Mouse (Mus musculus) midbrain, embryonic 16.5 days (tissue): ENCODE data around the gene Tet3. TPM values are rescaled to one million over a fixed set of nuclear protein-coding genes. Genes with fewer than 3 reads are reported as not detected.
"Not testable (repeated sequence)": the region's sequence is repeated elsewhere in the genome, so short reads cannot be mapped to it uniquely, and the experiment has no call there.

Experiments
- ATAC-seq: fragments of 200-750 bp; cut with Nextera tagmentation; 2 replicates; pipeline ENCODE4 v1.8.0; 2017; ENCODE audit warnings: moderate TSS enrichment
- H3K27ac ChIP-seq: fragments of 300-500 bp; sonication (generic); 2 replicates; pipeline ENCODE4 v1.5.1; 2014; ENCODE audit warnings: mild to moderate bottlenecking, low read length, mixed read lengths
- H3K27me3 ChIP-seq: fragments of 300-500 bp; sonication (generic); 2 replicates; pipeline ENCODE4 v1.6.1; 2014; ENCODE audit warnings: low read depth, low read length, mixed read lengths; ENCODE audit not compliant: control insufficient read depth, insufficient read depth
- H3K36me3 ChIP-seq: fragments of 300-500 bp; sonication (generic); 2 replicates; pipeline ENCODE4 v1.6.1; 2014; ENCODE audit warnings: mild to moderate bottlenecking, low read length, moderate library complexity, mixed read lengths; ENCODE audit not compliant: control insufficient read depth, insufficient read depth
- H3K4me1 ChIP-seq: fragments of 300-500 bp; sonication (generic); 2 replicates; pipeline ENCODE4 v1.6.1; 2014; ENCODE audit warnings: mild to moderate bottlenecking, low read length, mixed read lengths; ENCODE audit not compliant: control insufficient read depth, insufficient read depth
- H3K4me2 ChIP-seq: fragments of 300-500 bp; sonication (generic); 2 replicates; pipeline ENCODE4 v1.6.1; 2014; ENCODE audit warnings: mild to moderate bottlenecking, low read length, mixed read lengths
- H3K4me3 ChIP-seq: fragments of 300-500 bp; sonication (generic); 2 replicates; pipeline ENCODE4 v1.5.1; 2014; ENCODE audit warnings: low read depth, mild to moderate bottlenecking, low read length, moderate library complexity, mixed read lengths
- H3K9ac ChIP-seq: fragments of 300-500 bp; sonication (generic); 2 replicates; pipeline ENCODE4 v1.6.1; 2014; ENCODE audit warnings: low read depth, low read length, mixed read lengths
- H3K9me3 ChIP-seq: fragments of 300-500 bp; sonication (generic); replicated peaks from 2 replicates; pipeline ENCODE4 v1.6.1; 2014; ENCODE audit warnings: mild to moderate bottlenecking, low read length, mixed read lengths; ENCODE audit not compliant: control insufficient read depth, poor library complexity, severe bottlenecking
- WGBS: fragments of 180-500 bp; shearing (Covaris S2); extraction: QIAGEN DNeasy Blood & Tissue Kit; methylation state at CpG from one replicate; pipeline ENCODE4 v1.1.7; 2014; 5-methylcytosine and 5-hydroxymethylcytosine counted together
- polyA plus RNA-seq: library from polyadenylated mRNA; unstranded; fragments of >200 nt; fragmentation: Nextera tagmentation; extraction: Ambion mirVana; gene quantifications from 2 replicates; pipeline ENCODE4 v1.2.1, GENCODE M21; 2015

Gene Tet3
- polyA plus RNA-seq, 1 experiment from 2014 or later = 53.2 TPM

DNA sequence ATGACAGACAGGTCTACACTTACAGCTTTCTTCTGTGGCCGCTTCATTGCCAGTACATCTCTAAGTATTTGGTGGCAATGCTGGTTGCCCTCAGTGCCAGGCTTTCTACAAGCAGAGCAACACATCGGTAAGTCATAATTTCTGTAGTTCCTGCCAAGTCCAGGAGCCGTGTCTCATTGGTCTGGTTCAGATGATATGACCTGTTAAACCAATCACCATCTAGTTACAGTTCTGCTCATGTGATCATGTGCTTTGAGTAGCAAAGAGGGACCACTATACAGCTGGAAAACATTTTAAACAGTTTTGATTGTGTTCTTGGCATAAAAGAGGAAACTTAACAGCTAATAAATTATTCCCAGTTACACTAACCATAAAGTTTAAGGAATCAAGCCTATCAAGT is 111.0 kb downstream of the Tet3 start:
- no peaks in the 10 kb centered on the region for H3K9me3 ChIP-seq
- H3K9ac ChIP-seq = no peak overlapping the region
- H3K4me1 ChIP-seq = peaks cover 12% of the 10 kb centered on the region
- no peak overlapping the region for H3K4me3 ChIP-seq
- no peak overlapping the region for H3K27ac ChIP-seq
- H3K36me3 ChIP-seq = 0 out of 2 replicates have a peak, but pooled peaks cover 1% of the 10 kb centered on the region
- no peak overlapping the region for H3K4me2 ChIP-seq
- 96% methylated on average over 3 of the region's 3 CpGs for WGBS
- no peaks in the 10 kb centered on the region for H3K27me3 ChIP-seq
- ATAC-seq = no peak

DNA sequence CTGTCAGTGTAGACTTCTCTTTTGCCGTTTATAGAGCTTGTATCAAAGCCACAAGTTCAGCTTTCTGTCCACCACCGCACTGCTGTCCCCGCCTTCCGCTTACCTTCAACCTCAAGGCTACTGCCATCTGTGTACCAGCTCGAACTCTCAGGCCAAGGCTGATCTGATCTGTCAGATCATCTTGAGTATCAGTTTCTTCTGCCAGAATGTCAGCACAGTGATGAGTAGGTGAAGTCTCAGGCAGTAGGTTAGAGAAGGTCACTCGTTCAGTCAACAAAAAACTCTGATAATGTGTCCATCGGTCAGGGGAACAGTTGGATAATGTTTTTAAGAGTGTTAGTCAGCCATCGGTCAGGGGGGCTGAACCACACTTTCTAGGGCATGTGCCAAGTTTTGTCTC is 113.6 kb downstream of the Tet3 start:
- ATAC-seq, H3K27ac ChIP-seq, H3K4me3 ChIP-seq, H3K4me2 ChIP-seq, H3K9ac ChIP-seq, H3K36me3 ChIP-seq, H3K27me3 ChIP-seq, H3K9me3 ChIP-seq: not testable (repeated sequence)
- 94% methylated on average over 8 of the region's 8 CpGs for WGBS
- peaks cover 11% of the 10 kb centered on the region for H3K4me1 ChIP-seq

DNA sequence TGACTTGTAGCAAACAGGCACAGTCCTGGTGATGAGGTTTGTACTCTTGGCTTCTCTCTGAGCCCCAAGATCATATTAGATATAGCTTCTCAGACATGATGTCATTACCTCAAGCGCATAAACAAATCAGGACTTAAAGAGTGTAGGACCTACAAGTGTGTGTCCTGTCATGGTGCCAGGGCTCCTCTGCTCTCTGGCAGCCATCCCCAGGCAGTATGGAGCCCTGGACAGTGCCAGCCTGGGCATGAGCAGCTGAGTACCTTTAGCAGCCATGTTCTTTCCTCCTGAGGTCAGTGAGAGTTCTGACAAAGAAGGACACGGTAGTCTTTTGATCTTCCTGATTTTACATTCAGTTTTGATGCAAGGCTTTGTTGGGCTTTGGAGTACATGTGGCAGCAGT is 115.9 kb downstream of the Tet3 start:
- Histone ChIP-seq H3K9me3 (no peaks in the 10 kb centered on the region), H3K9ac (no peak overlapping the region), H3K27me3 (no peaks in the 10 kb centered on the region), H3K4me1 (no peaks in the 10 kb centered on the region), H3K4me3 (no peak overlapping the region), H3K4me2 (no peak overlapping the region), H3K36me3 (peaks cover 23% of the 10 kb centered on the region), H3K27ac (no peak overlapping the region)
- 94% methylated on average over 2 of the region's 2 CpGs for WGBS
- no peak for ATAC-seq

DNA sequence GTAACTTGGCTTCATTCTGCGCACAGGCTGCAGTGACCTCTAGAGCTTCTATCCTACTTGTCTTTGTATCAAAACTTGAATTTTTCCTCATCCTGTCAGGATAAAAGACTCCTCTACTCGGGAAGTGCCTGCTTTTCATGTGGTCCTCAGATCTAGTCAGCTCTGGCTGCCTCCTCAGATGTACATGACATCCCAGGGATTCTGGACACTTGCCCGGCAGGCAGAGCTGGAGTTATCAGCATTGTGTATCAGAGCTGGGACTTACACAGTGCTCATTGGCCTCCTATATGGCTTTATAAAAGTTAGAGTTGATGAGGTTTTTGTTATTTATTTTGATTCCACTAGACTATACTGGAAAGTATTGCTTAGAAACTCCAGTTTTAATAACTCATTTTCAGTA is 117.5 kb downstream of the Tet3 start:
- no peak for ATAC-seq
- no peak overlapping the region for H3K27ac ChIP-seq
- H3K36me3 ChIP-seq = peaks cover 23% of the 10 kb centered on the region
- H3K9me3 ChIP-seq = no peaks in the 10 kb centered on the region
- H3K4me2 ChIP-seq = no peak overlapping the region
- no peaks in the 10 kb centered on the region for H3K4me1 ChIP-seq
- H3K4me3 ChIP-seq = no peak overlapping the region
- WGBS = 73% methylated on average over 3 of the region's 3 CpGs
- H3K9ac ChIP-seq = no peak overlapping the region
- no peaks in the 10 kb centered on the region for H3K27me3 ChIP-seq

DNA sequence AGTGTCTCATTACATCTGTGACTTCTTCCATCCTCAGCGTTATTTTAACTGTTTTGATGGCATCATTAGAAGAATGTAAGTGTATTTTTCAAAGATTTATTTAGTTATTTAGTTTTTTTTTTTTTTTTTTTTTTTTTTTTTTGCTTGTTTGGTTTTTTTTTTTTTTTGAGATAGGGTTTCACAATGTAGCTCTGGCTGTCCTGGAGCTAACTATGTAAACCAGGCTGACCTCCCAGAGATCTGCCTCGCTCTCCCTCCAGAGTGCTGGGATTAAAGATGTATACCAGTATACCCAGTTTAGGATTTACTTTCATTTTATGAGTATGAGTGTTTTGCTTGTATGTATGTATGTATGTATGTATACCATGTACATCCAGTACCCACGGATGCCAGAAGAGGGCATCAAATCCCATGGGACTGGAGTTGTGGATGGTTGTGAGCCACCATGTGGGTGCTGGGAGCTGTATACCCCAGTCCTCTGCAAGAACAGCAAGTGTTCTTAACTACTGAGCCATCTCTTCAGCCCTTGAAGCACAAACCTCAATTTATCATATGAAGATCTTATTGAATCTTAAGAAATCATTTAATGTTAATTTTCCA is 131.2 kb downstream of the Tet3 start:
- Histone ChIP-seq H3K4me2 (no peak overlapping the region), H3K4me3 (no peak overlapping the region), H3K9ac (no peak overlapping the region), H3K9me3 (no peaks in the 10 kb centered on the region), H3K4me1 (peaks cover 16% of the 10 kb centered on the region), H3K27ac (no peak overlapping the region), H3K36me3 (peaks cover 17% of the 10 kb centered on the region), H3K27me3 (no peaks in the 10 kb centered on the region)
- ATAC-seq = no peak
- 89% methylated on average over 3 of the region's 3 CpGs for WGBS

DNA sequence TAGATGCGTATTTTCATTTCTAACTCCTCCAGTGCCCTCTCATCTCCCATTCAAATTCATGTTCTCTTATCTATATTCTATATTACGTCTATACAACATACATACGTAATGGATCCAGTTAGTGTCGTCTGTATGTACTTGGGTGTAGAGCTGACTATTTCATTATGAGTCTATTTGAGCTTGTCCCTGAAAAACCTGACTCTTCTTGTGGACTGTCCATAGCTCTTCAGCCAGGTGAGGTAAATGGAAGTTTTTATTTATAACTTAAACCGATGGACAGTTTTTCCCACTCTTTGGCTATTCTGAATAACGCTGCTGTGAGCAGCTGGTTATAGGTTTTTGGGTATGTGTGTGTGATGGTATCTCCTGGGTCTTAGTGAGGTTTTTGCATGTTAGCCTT is 132.1 kb downstream of the Tet3 start:
- ATAC-seq = no peak
- H3K27ac ChIP-seq = no peak overlapping the region
- H3K36me3 ChIP-seq = peaks cover 10% of the 10 kb centered on the region
- no peaks in the 10 kb centered on the region for H3K9me3 ChIP-seq
- peak overlapping the region; percentile 96 for H3K4me3 ChIP-seq
- no peaks in the 10 kb centered on the region for H3K27me3 ChIP-seq
- H3K9ac ChIP-seq = peak overlapping the region; percentile 97
- WGBS = 62% methylated on average over 6 of the region's 6 CpGs
- H3K4me2 ChIP-seq = peak overlapping the region; percentile 84
- H3K4me1 ChIP-seq = peaks cover 16% of the 10 kb centered on the region

DNA sequence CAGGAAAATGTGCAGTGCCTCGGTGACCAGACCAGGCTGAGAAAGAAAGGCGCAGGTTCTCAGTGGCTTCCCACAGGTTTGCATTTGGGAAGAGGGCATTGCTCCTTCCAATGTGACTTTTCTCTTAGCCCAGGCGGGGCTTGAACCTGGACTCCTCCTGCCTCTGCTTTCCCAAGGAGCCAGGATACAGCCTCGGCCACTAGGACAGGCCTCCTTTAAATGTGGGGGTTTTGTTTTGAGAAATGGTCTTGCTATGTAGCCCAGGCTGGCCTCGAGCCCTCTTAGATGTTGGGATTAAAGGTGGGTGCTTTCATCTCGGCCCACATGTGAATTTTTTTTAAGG is 132.5 kb downstream of the Tet3 start:
- 6% methylated on average over 6 of the region's 6 CpGs for WGBS
- H3K9me3 ChIP-seq = no peaks in the 10 kb centered on the region

DNA sequence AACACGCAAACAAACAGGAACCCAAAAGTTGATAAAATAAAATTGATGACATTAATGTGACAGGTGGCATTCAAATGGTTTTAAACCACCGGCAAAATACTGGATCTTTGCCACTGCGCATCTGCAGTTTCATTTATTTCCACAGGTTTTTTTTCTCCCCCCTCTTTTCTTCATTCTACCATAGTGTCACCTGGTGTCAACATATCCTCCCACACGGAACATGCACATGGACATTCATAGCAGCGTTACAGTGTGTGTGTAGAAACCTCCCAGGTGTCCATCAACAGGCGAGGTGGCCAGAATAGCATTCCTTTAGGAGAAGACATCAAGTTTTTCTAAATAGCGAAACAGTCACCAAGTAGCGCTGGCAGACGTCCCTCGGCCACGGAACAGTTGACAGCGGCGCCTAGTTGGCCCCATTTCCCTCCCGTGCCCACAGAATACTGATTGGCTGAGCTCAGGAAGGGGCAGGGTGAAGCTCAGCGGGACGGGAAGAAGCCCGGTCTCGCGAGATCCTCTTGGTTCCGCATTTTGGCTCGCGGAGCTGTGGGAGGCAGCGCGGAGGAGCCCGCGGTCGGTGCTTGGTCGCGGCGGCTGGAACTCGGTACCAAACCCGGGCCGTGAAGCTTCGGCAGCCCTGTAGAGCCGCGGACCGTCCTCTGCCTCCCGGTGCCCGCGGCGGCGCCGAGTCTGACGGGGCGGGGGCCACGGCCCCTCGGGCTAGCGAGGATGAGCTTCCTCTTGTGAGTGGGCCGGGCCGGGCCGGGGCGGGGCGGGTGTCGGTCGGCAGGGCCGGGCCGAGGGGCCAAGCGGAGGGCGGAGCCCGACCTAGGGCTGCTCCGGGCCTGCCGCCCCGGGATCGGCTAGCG is 133.1 kb downstream of the Tet3 start, which contains the start of the genes Mthfd2 and Mob1a:
TSS of gene Mthfd2 (minus strand) at position 384 of the 869 bp plus-strand sequence.
TSS of gene Mob1a (plus strand) at position 492 of the 869 bp plus-strand sequence.
- H3K9ac ChIP-seq = peak within 1 kb of the TSS; percentile 97
- WGBS = 2% methylated on average over 62 of the region's 65 CpGs
- H3K4me1 ChIP-seq = peaks cover 16% of the 10 kb centered on the region
- ATAC-seq = peak; percentile 99
- no peaks in the 10 kb centered on the region for H3K9me3 ChIP-seq
- no peaks in the 10 kb centered on the region for H3K27me3 ChIP-seq
- H3K36me3 ChIP-seq = peaks cover 3% of the 10 kb centered on the region; the same call in 1 of the 2 replicates
- peak within 1 kb of the TSS; percentile 96 for H3K4me3 ChIP-seq
- H3K4me2 ChIP-seq = peak within 1 kb of the TSS; percentile 84
- peak within 1 kb of the TSS; percentile 87 for H3K27ac ChIP-seq

More for the DNA sequence above, 132.5 kb downstream of the Tet3 start:
- peaks cover 6% of the 10 kb centered on the region; the same call in 1 of the 2 replicates for H3K36me3 ChIP-seq
- H3K27me3 ChIP-seq = no peaks in the 10 kb centered on the region
- peak overlapping the region; percentile 87 for H3K27ac ChIP-seq
- no peak; the same call in 1 of the 2 replicates for ATAC-seq
- peak overlapping the region; percentile 96 for H3K4me3 ChIP-seq
- peak overlapping the region; percentile 97 for H3K9ac ChIP-seq
- peaks cover 16% of the 10 kb centered on the region for H3K4me1 ChIP-seq
- H3K4me2 ChIP-seq = peak overlapping the region; percentile 84
